Mouse (Mus musculus): ENCODE measurements around the gene Arap1. TPM values are rescaled to one million over a fixed set of nuclear protein-coding genes. Genes with fewer than 3 reads are reported as not detected.

Gene Arap1
- polyA plus RNA-seq, 1 experiment: 31.5 TPM

GRCm38 (mm10) chr7:101309985-101310326 lies 37.9 kb upstream of the Arap1 start:
- Histone ChIP-seq H3K4me3 (ENCODE audit: low read depth, low read length) (peak overlapping the region; percentile 80), H3K4me1 (ENCODE audit: control insufficient read depth, insufficient read depth, low read length) (no peaks in the 10 kb centered on the region), H3K36me3 (ENCODE audit: control insufficient read depth, insufficient read depth, low read length, poor library complexity, severe bottlenecking) (no peaks in the 10 kb centered on the region), H3K27ac (ENCODE audit: insufficient read depth, low read length) (no peak overlapping the region), H3K9me3 (replicated peaks; ENCODE audit: control insufficient read depth, insufficient read depth, low read length, poor library complexity, severe bottlenecking) (no peaks in the 10 kb centered on the region), H3K9ac (ENCODE audit: low read depth, poor library complexity, severe bottlenecking) (peak overlapping the region; percentile 43; the same call in 1 of the 2 replicates), H3K27me3 (ENCODE audit: control insufficient read depth, insufficient read depth, low read length, poor library complexity, severe bottlenecking) (no peaks in the 10 kb centered on the region)
- TF ChIP-seq POLR2A (IDR thresholded peaks at IDR 0.05; ENCODE audit: insufficient read depth, low read length) (no peak), EP300 (IDR thresholded peaks at IDR 0.05; ENCODE audit: insufficient read depth, low read depth, low read length) (no peak), CTCF (IDR thresholded peaks at IDR 0.05; ENCODE audit: low read depth, low read length) (no peak)

GRCm38 (mm10) chr7:101310327-101311028 lies 37.4 kb upstream of the Arap1 start:
- Histone ChIP-seq H3K36me3 (ENCODE audit: control insufficient read depth, insufficient read depth, low read length, poor library complexity, severe bottlenecking) (no peaks in the 10 kb centered on the region), H3K27me3 (ENCODE audit: control insufficient read depth, insufficient read depth, low read length, poor library complexity, severe bottlenecking) (no peaks in the 10 kb centered on the region), H3K27ac (ENCODE audit: insufficient read depth, low read length) (peak overlapping the region; percentile 60), H3K4me3 (ENCODE audit: low read depth, low read length) (peak overlapping the region; percentile 80), H3K9ac (ENCODE audit: low read depth, poor library complexity, severe bottlenecking) (peak overlapping the region; percentile 43), H3K9me3 (replicated peaks; ENCODE audit: control insufficient read depth, insufficient read depth, low read length, poor library complexity, severe bottlenecking) (no peaks in the 10 kb centered on the region), H3K4me1 (ENCODE audit: control insufficient read depth, insufficient read depth, low read length) (no peaks in the 10 kb centered on the region)
- TF ChIP-seq CTCF (IDR thresholded peaks at IDR 0.05; ENCODE audit: low read depth, low read length) (peak; percentile 59), EP300 (IDR thresholded peaks at IDR 0.05; ENCODE audit: insufficient read depth, low read depth, low read length) (peak; percentile 41; the same call in 1 of the 2 replicates), POLR2A (IDR thresholded peaks at IDR 0.05; ENCODE audit: insufficient read depth, low read length) (no peak)

GRCm38 (mm10) chr7:101311061-101311460 lies 36.8 kb upstream of the Arap1 start:
- Histone ChIP-seq H3K4me3 (ENCODE audit: low read depth, low read length) (no peak overlapping the region), H3K4me1 (ENCODE audit: control insufficient read depth, insufficient read depth, low read length) (no peaks in the 10 kb centered on the region), H3K9me3 (replicated peaks; ENCODE audit: control insufficient read depth, insufficient read depth, low read length, poor library complexity, severe bottlenecking) (no peaks in the 10 kb centered on the region), H3K27me3 (ENCODE audit: control insufficient read depth, insufficient read depth, low read length, poor library complexity, severe bottlenecking) (no peaks in the 10 kb centered on the region), H3K36me3 (ENCODE audit: control insufficient read depth, insufficient read depth, low read length, poor library complexity, severe bottlenecking) (no peaks in the 10 kb centered on the region), H3K27ac (ENCODE audit: insufficient read depth, low read length) (no peak overlapping the region), H3K9ac (ENCODE audit: low read depth, poor library complexity, severe bottlenecking) (no peak overlapping the region)
- TF ChIP-seq CTCF (IDR thresholded peaks at IDR 0.05; ENCODE audit: low read depth, low read length) (no peak), POLR2A (IDR thresholded peaks at IDR 0.05; ENCODE audit: insufficient read depth, low read length) (no peak), EP300 (IDR thresholded peaks at IDR 0.05; ENCODE audit: insufficient read depth, low read depth, low read length) (no peak)

- Histone ChIP-seq H3K27me3 (ENCODE audit: control insufficient read depth, insufficient read depth, low read length, poor library complexity, severe bottlenecking) (no peaks in the 10 kb centered on the region), H3K4me3 (ENCODE audit: low read depth, low read length) (no peak overlapping the region), H3K36me3 (ENCODE audit: control insufficient read depth, insufficient read depth, low read length, poor library complexity, severe bottlenecking) (no peaks in the 10 kb centered on the region), H3K27ac (ENCODE audit: insufficient read depth, low read length) (no peak overlapping the region), H3K4me1 (ENCODE audit: control insufficient read depth, insufficient read depth, low read length) (no peaks in the 10 kb centered on the region), H3K9ac (ENCODE audit: low read depth, poor library complexity, severe bottlenecking) (no peak overlapping the region), H3K9me3 (replicated peaks; ENCODE audit: control insufficient read depth, insufficient read depth, low read length, poor library complexity, severe bottlenecking) (no peaks in the 10 kb centered on the region)
- TF ChIP-seq EP300 (IDR thresholded peaks at IDR 0.05; ENCODE audit: insufficient read depth, low read depth, low read length): no peak
- no peak for TF ChIP-seq CTCF (IDR thresholded peaks at IDR 0.05; ENCODE audit: low read depth, low read length)
- TF ChIP-seq POLR2A (IDR thresholded peaks at IDR 0.05; ENCODE audit: insufficient read depth, low read length): no peak
Measured at GRCm38 (mm10) chr7:101313033-101313432, 34.8 kb upstream of the Arap1 start.

GRCm38 (mm10) chr7:101314396-101314795 lies 33.5 kb upstream of the Arap1 start:
- TF ChIP-seq POLR2A (IDR thresholded peaks at IDR 0.05; ENCODE audit: insufficient read depth, low read length) (no peak), CTCF (IDR thresholded peaks at IDR 0.05; ENCODE audit: low read depth, low read length) (no peak), EP300 (IDR thresholded peaks at IDR 0.05; ENCODE audit: insufficient read depth, low read depth, low read length) (no peak)
- Histone ChIP-seq H3K27me3 (ENCODE audit: control insufficient read depth, insufficient read depth, low read length, poor library complexity, severe bottlenecking) (no peaks in the 10 kb centered on the region), H3K36me3 (ENCODE audit: control insufficient read depth, insufficient read depth, low read length, poor library complexity, severe bottlenecking) (no peaks in the 10 kb centered on the region), H3K27ac (ENCODE audit: insufficient read depth, low read length) (no peak overlapping the region), H3K4me3 (ENCODE audit: low read depth, low read length) (no peak overlapping the region), H3K9ac (ENCODE audit: low read depth, poor library complexity, severe bottlenecking) (no peak overlapping the region), H3K4me1 (ENCODE audit: control insufficient read depth, insufficient read depth, low read length) (no peaks in the 10 kb centered on the region), H3K9me3 (replicated peaks; ENCODE audit: control insufficient read depth, insufficient read depth, low read length, poor library complexity, severe bottlenecking) (no peaks in the 10 kb centered on the region)

- Histone ChIP-seq H3K27ac (ENCODE audit: insufficient read depth, low read length) (no peak overlapping the region), H3K9me3 (replicated peaks; ENCODE audit: control insufficient read depth, insufficient read depth, low read length, poor library complexity, severe bottlenecking) (no peaks in the 10 kb centered on the region), H3K4me1 (ENCODE audit: control insufficient read depth, insufficient read depth, low read length) (no peaks in the 10 kb centered on the region), H3K4me3 (ENCODE audit: low read depth, low read length) (no peak overlapping the region), H3K36me3 (ENCODE audit: control insufficient read depth, insufficient read depth, low read length, poor library complexity, severe bottlenecking) (no peaks in the 10 kb centered on the region), H3K9ac (ENCODE audit: low read depth, poor library complexity, severe bottlenecking) (no peak overlapping the region), H3K27me3 (ENCODE audit: control insufficient read depth, insufficient read depth, low read length, poor library complexity, severe bottlenecking) (no peaks in the 10 kb centered on the region)
- no peak for TF ChIP-seq EP300 (IDR thresholded peaks at IDR 0.05; ENCODE audit: insufficient read depth, low read depth, low read length)
- TF ChIP-seq POLR2A (IDR thresholded peaks at IDR 0.05; ENCODE audit: insufficient read depth, low read length): no peak
- no peak for TF ChIP-seq CTCF (IDR thresholded peaks at IDR 0.05; ENCODE audit: low read depth, low read length)
Measured at GRCm38 (mm10) chr7:101315699-101316098, 32.2 kb upstream of the Arap1 start.
